Mouse (Mus musculus): ENCODE measurements around the gene Eml3.

- TF ChIP-seq CTCF (IDR thresholded peaks at IDR 0.05; ENCODE audit: low read depth) (peak; percentile 22; the same call in 1 of the 2 replicates), EP300 (optimal IDR thresholded peaks at IDR 0.05) (no peak)
Observed at GRCm38 (mm10) chr19:8974638-8975037, 45.3 kb downstream of the Eml3 start.

Measured in stomach, postnatal 0 days (tissue).